Mouse (Mus musculus): ENCODE results near the gene Olfr303. TPM values are rescaled to one million over a fixed set of nuclear protein-coding genes. Genes with fewer than 3 reads are reported as not detected.
"Not testable (repeated sequence)": the region's sequence is repeated elsewhere in the genome, so short reads cannot be mapped to it uniquely, and the experiment has no call there.

Gene Olfr303
- polyA plus RNA-seq (2016; fragmentation: Nextera tagmentation; extraction: Ambion mirVana), result not detected in 2 replicates

DNA sequence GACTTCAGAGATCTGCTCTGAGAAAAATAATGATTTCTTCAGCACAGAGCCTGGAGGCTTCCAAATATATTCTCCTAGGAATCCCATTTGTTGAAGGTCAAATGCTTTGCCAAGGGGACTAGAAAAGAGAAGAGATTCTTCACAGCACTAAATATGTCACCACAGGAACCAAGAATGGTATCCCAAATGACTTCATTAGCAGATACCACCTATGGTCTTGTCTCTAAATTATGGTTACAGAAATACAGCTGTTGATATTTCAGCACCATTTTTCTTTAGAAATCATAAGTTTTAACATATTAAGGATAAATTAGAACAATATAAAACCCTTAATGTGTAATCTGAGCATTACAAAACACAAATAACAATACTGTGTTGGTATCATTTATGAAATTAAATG lies at the start of gene Olfr303:
TSS of gene Olfr303 (minus strand) at position 101 of the 400 bp plus-strand sequence.
- Histone ChIP-seq H3K9ac (replicated peaks) (no peak within 1 kb of the TSS), H3K36me3 (no peaks in the 10 kb centered on the region), H3K9me3 (no peaks in the 10 kb centered on the region), H3K4me3 (replicated peaks) (no peak within 1 kb of the TSS), H3K4me2 (no peak within 1 kb of the TSS), H3K27me3 (no peaks in the 10 kb centered on the region), H3K27ac (no peak within 1 kb of the TSS), H3K4me1 (replicated peaks) (no peaks in the 10 kb centered on the region)
- ATAC-seq (ENCODE audit: insufficient number of reproducible peaks, insufficient read depth, low FRiP score, low TSS enrichment, low read depth), result no peak

DNA sequence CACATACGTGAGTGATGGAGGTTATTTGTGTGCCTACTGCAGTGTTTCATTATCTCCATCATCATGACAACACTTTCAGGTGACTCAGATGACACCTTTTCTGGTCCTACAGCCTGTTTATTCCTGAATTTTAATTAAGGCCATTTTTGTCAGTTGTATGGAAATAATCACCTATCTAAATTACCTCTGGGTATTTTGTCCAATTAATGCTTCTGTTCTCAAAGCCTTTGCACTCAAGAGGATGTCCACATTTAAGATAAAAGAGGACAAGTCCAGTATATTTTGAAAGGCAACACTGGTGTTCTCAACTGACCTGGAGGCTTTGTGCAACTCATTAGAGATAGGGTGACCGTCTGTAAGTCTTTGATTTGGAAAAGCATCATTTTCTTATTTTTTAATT lies 6.0 kb upstream of the Olfr303 start, which contains the start of gene Olfr301:
TSS of gene Olfr301 (plus strand) at position 301 of the 400 bp plus-strand sequence.
- no peak for ATAC-seq (ENCODE audit: insufficient number of reproducible peaks, insufficient read depth, low FRiP score, low TSS enrichment, low read depth)
- Histone ChIP-seq H3K4me1 (replicated peaks) (no peaks in the 10 kb centered on the region), H3K27me3 (no peaks in the 10 kb centered on the region), H3K4me2 (no peak within 1 kb of the TSS), H3K9ac (replicated peaks) (no peak within 1 kb of the TSS), H3K36me3 (no peaks in the 10 kb centered on the region), H3K27ac (no peak within 1 kb of the TSS), H3K4me3 (replicated peaks) (no peak within 1 kb of the TSS), H3K9me3 (no peaks in the 10 kb centered on the region)
- 88% methylated on average over 2 of the region's 2 CpGs for WGBS

- ATAC-seq (ENCODE audit: insufficient number of reproducible peaks, insufficient read depth, low FRiP score, low TSS enrichment, low read depth), result no peak
- Histone ChIP-seq H3K4me3 (replicated peaks) (no peak within 1 kb of the TSS), H3K27ac (no peak within 1 kb of the TSS), H3K27me3 (no peaks in the 10 kb centered on the region), H3K4me2 (no peak within 1 kb of the TSS), H3K4me1 (replicated peaks) (no peaks in the 10 kb centered on the region), H3K9me3 (no peaks in the 10 kb centered on the region), H3K9ac (replicated peaks) (no peak within 1 kb of the TSS), H3K36me3 (no peaks in the 10 kb centered on the region)
- WGBS, result 73% methylated on average over 1 of the region's 1 CpGs
These were observed 11.0 kb downstream of the Olfr303 start, which contains the start of gene Olfr304 for GRCm38 (mm10) chr7:86386558-86386957. Gene Olfr304, minus strand, starts transcription at chr7:86386658.

- H3K27ac ChIP-seq, result no peak overlapping the region
- no peak overlapping the region for H3K9ac ChIP-seq (replicated peaks)
- no peaks in the 10 kb centered on the region for H3K9me3 ChIP-seq
- H3K4me3 ChIP-seq (replicated peaks), result no peak overlapping the region
- H3K4me1 ChIP-seq (replicated peaks), result no peaks in the 10 kb centered on the region
- H3K36me3 ChIP-seq, result no peaks in the 10 kb centered on the region
- no peaks in the 10 kb centered on the region for H3K27me3 ChIP-seq
- no peak overlapping the region for H3K4me2 ChIP-seq
- 68% methylated on average over 3 of the region's 3 CpGs for WGBS
- ATAC-seq (ENCODE audit: insufficient number of reproducible peaks, insufficient read depth, low FRiP score, low TSS enrichment, low read depth), result no peak
These were observed 11.8 kb downstream of the Olfr303 start for GRCm38 (mm10) chr7:86385769-86386168.

DNA sequence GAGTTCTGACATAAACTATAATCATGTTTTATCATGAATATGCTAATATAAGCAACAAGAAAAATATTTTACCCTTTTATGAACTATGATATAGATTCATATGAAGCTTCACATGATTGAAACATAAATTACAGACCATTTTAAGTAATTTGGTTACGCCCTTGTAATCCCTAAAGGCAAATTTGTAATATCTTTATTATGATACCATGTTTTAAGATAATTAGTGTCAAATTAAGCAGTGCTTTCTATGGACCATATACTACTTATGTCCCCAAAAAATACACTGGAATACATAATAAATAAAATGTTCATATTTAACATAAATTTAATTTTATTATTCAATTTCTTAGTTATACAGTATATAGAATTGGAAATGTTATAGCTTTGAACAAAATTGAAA lies 30.8 kb downstream of the Olfr303 start, which contains the start of gene Olfr305:
TSS of gene Olfr305 (minus strand) at position 101 of the 400 bp plus-strand sequence.
- no peak for ATAC-seq (ENCODE audit: insufficient number of reproducible peaks, insufficient read depth, low FRiP score, low TSS enrichment, low read depth)
- WGBS, result 90% methylated on average over 1 of the region's 1 CpGs
- Histone ChIP-seq H3K4me1 (replicated peaks) (no peaks in the 10 kb centered on the region), H3K9me3 (no peaks in the 10 kb centered on the region), H3K9ac (replicated peaks) (no peak within 1 kb of the TSS), H3K27me3 (no peaks in the 10 kb centered on the region), H3K27ac (no peak within 1 kb of the TSS), H3K36me3 (no peaks in the 10 kb centered on the region), H3K4me2 (no peak within 1 kb of the TSS), H3K4me3 (replicated peaks) (no peak within 1 kb of the TSS)

GRCm38 (mm10) chr7:86346296-86346695 lies 51.3 kb downstream of the Olfr303 start:
- H3K4me2 ChIP-seq; H3K4me1 ChIP-seq (replicated peaks); H3K4me3 ChIP-seq (replicated peaks); H3K36me3 ChIP-seq; H3K27me3 ChIP-seq; ATAC-seq (ENCODE audit: insufficient number of reproducible peaks, insufficient read depth, low FRiP score, low TSS enrichment, low read depth); H3K9ac ChIP-seq (replicated peaks); H3K27ac ChIP-seq: not testable (repeated sequence)
- H3K9me3 ChIP-seq, result 0 out of 2 replicates have a peak, but pooled peaks cover 10% of the 10 kb centered on the region
- 84% methylated on average over 9 of the region's 9 CpGs for whole genome bisulfite sequencing

DNA sequence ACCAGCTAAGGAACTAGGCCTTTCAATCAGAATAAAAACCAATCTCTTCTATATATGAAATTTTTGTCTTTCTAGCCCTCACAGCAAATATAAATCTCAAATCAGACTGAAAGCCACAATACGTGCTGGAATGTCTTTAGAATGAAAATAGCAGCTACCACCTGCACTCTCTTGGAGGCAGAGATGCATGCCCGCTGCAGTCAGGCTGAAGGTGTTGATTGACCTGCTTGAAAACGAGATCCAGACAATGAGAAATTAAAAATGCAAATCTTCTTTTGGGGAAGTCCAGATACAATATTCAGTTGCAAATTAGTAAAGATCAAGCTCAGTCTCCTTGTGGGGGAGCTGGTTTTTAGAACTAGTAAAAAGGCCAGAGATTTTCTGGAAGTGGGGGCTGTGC lies 53.3 kb downstream of the Olfr303 start:
- no peak for ATAC-seq (ENCODE audit: insufficient number of reproducible peaks, insufficient read depth, low FRiP score, low TSS enrichment, low read depth)
- H3K4me1 ChIP-seq (replicated peaks), result no peaks in the 10 kb centered on the region
- no peak overlapping the region for H3K4me3 ChIP-seq (replicated peaks)
- H3K27me3 ChIP-seq, result no peaks in the 10 kb centered on the region
- H3K4me2 ChIP-seq, result no peak overlapping the region
- H3K9ac ChIP-seq (replicated peaks), result no peak overlapping the region
- H3K27ac ChIP-seq, result no peak overlapping the region
- H3K36me3 ChIP-seq, result no peaks in the 10 kb centered on the region
- 69% methylated on average over 3 of the region's 3 CpGs for WGBS
- 0 out of 2 replicates have a peak, but pooled peaks cover 10% of the 10 kb centered on the region for H3K9me3 ChIP-seq

- no peak overlapping the region for H3K4me2 ChIP-seq
- H3K36me3 ChIP-seq, result no peaks in the 10 kb centered on the region
- ATAC-seq (ENCODE audit: insufficient number of reproducible peaks, insufficient read depth, low FRiP score, low TSS enrichment, low read depth), result no peak
- WGBS, result 75% methylated on average over 14 of the region's 14 CpGs
- H3K9me3 ChIP-seq, result 0 out of 2 replicates have a peak, but pooled peaks cover 2% of the 10 kb centered on the region
- no peaks in the 10 kb centered on the region for H3K27me3 ChIP-seq
- H3K9ac ChIP-seq (replicated peaks), result no peak overlapping the region
- no peak overlapping the region for H3K4me3 ChIP-seq (replicated peaks)
- no peak overlapping the region for H3K27ac ChIP-seq
- H3K4me1 ChIP-seq (replicated peaks), result no peaks in the 10 kb centered on the region
These were observed 54.6 kb downstream of the Olfr303 start for GRCm38 (mm10) chr7:86342881-86343565.

Other genes with a start within 250 kb of the Olfr303 start
- not detected in 2 replicates for gene Vmn2r75, start 226.0 kb downstream of the Olfr303 start, polyA plus RNA-seq (2016; fragmentation: Nextera tagmentation; extraction: Ambion mirVana)
- gene Vmn2r76, start 151.5 kb downstream of the Olfr303 start, polyA plus RNA-seq (2016; fragmentation: Nextera tagmentation; extraction: Ambion mirVana), result not detected in 2 replicates
- not detected in 2 replicates for gene Olfr310, start 120.6 kb downstream of the Olfr303 start, polyA plus RNA-seq (2016; fragmentation: Nextera tagmentation; extraction: Ambion mirVana)
- gene Olfr309, start 84.1 kb downstream of the Olfr303 start, polyA plus RNA-seq (2016; fragmentation: Nextera tagmentation; extraction: Ambion mirVana), result not detected in 2 replicates
- not detected in 2 replicates for gene Olfr308, start 72.2 kb downstream of the Olfr303 start, polyA plus RNA-seq (2016; fragmentation: Nextera tagmentation; extraction: Ambion mirVana)
- not detected in 2 replicates for gene Olfr307, start 60.2 kb downstream of the Olfr303 start, polyA plus RNA-seq (2016; fragmentation: Nextera tagmentation; extraction: Ambion mirVana)
- gene Olfr305, start 30.9 kb downstream of the Olfr303 start, polyA plus RNA-seq (2016; fragmentation: Nextera tagmentation; extraction: Ambion mirVana), result not detected in 2 replicates
- gene Olfr304, start 11.1 kb downstream of the Olfr303 start, polyA plus RNA-seq (2016; fragmentation: Nextera tagmentation; extraction: Ambion mirVana), result not detected in 2 replicates
- not detected in 2 replicates for gene Olfr301, start 6.1 kb upstream of the Olfr303 start, polyA plus RNA-seq (2016; fragmentation: Nextera tagmentation; extraction: Ambion mirVana)
- gene Olfr299, start 62.1 kb upstream of the Olfr303 start, polyA plus RNA-seq (2016; fragmentation: Nextera tagmentation; extraction: Ambion mirVana), result not detected in 2 replicates
- gene Olfr298, start 94.7 kb upstream of the Olfr303 start, polyA plus RNA-seq (2016; fragmentation: Nextera tagmentation; extraction: Ambion mirVana), result not detected in 2 replicates
- gene Olfr297, start 122.2 kb upstream of the Olfr303 start, polyA plus RNA-seq (2016; fragmentation: Nextera tagmentation; extraction: Ambion mirVana), result not detected in 2 replicates
- gene Olfr295, start 186.1 kb upstream of the Olfr303 start, polyA plus RNA-seq (2016; fragmentation: Nextera tagmentation; extraction: Ambion mirVana), result not detected in 2 replicates
- gene Olfr294, start 218.9 kb upstream of the Olfr303 start, polyA plus RNA-seq (2016; fragmentation: Nextera tagmentation; extraction: Ambion mirVana), result not detected in 2 replicates

Data from limb, embryonic 12.5 days (tissue).